Mouse (Mus musculus): ENCODE measurements around the gene Rbfox3. TPM values are rescaled to one million over a fixed set of nuclear protein-coding genes. Genes with fewer than 3 reads are reported as not detected.
A peak's percentile ranks its signal among the peaks of the same experiment; 100 is the strongest.

The Rbfox3 gene
- polyA plus RNA-seq, 1 experiment from 2014 or later, result 11.7 TPM

- Histone ChIP-seq H3K27me3 (ENCODE audit: insufficient read depth, poor library complexity, severe bottlenecking) (peaks cover 27% of the 10 kb centered on the region), H3K36me3 (no peaks in the 10 kb centered on the region), H3K4me3 (no peak overlapping the region), H3K9me3 (no peaks in the 10 kb centered on the region), H3K27ac (peak overlapping the region; percentile 46; the same call in 1 of the 2 replicates), H3K4me1 (replicated peaks) (peaks cover 57% of the 10 kb centered on the region)
- DNase-seq (ENCODE audit: low spot score), result no peak
- 33% methylated on average over 17 of the region's 17 CpGs for WGBS
Observed at GRCm38 (mm10) chr11:118550773-118551520, 360.4 kb downstream of the Rbfox3 start.

- DNase-seq (ENCODE audit: low spot score), result no peak
- Histone ChIP-seq H3K9me3 (no peaks in the 10 kb centered on the region), H3K4me3 (no peak overlapping the region), H3K27ac (no peak overlapping the region), H3K27me3 (ENCODE audit: insufficient read depth, poor library complexity, severe bottlenecking) (peaks cover 11% of the 10 kb centered on the region; the same call in 1 of the 2 replicates), H3K4me1 (replicated peaks) (peaks cover 45% of the 10 kb centered on the region), H3K36me3 (no peaks in the 10 kb centered on the region)
- WGBS, result 86% methylated on average over 9 of the region's 9 CpGs
Observed at GRCm38 (mm10) chr11:118548242-118548641, 363.2 kb downstream of the Rbfox3 start.

GRCm38 (mm10) chr11:118546269-118546668, 365.1 kb downstream of the Rbfox3 start:
- DNase-seq (ENCODE audit: low spot score), result no peak
- H3K4me1 ChIP-seq (replicated peaks), result peaks cover 31% of the 10 kb centered on the region
- H3K4me3 ChIP-seq, result no peak overlapping the region
- 82% methylated on average over 8 of the region's 8 CpGs for WGBS
- no peaks in the 10 kb centered on the region for H3K36me3 ChIP-seq
- peak overlapping the region; percentile 17; the same call in 1 of the 2 replicates for H3K27ac ChIP-seq
- H3K27me3 ChIP-seq (ENCODE audit: insufficient read depth, poor library complexity, severe bottlenecking), result peaks cover 9% of the 10 kb centered on the region; the same call in 1 of the 2 replicates
- no peaks in the 10 kb centered on the region for H3K9me3 ChIP-seq

GRCm38 (mm10) chr11:118545690-118546089, 365.7 kb downstream of the Rbfox3 start:
- Histone ChIP-seq H3K36me3 (no peaks in the 10 kb centered on the region), H3K27ac (no peak overlapping the region), H3K27me3 (ENCODE audit: insufficient read depth, poor library complexity, severe bottlenecking) (peaks cover 9% of the 10 kb centered on the region; the same call in 1 of the 2 replicates), H3K9me3 (no peaks in the 10 kb centered on the region), H3K4me3 (no peak overlapping the region), H3K4me1 (replicated peaks) (peaks cover 30% of the 10 kb centered on the region)
- DNase-seq (ENCODE audit: low spot score), result no peak
- 35% methylated on average over 4 of the region's 4 CpGs for WGBS

GRCm38 (mm10) chr11:118544564-118544963, 366.8 kb downstream of the Rbfox3 start:
- WGBS, result 76% methylated on average over 6 of the region's 6 CpGs
- DNase-seq (ENCODE audit: low spot score), result no peak
- Histone ChIP-seq H3K27ac (no peak overlapping the region), H3K4me3 (no peak overlapping the region), H3K27me3 (ENCODE audit: insufficient read depth, poor library complexity, severe bottlenecking) (peaks cover 3% of the 10 kb centered on the region; the same call in 1 of the 2 replicates), H3K36me3 (no peaks in the 10 kb centered on the region), H3K9me3 (no peaks in the 10 kb centered on the region), H3K4me1 (replicated peaks) (peaks cover 27% of the 10 kb centered on the region)

GRCm38 (mm10) chr11:118542906-118543305, 368.5 kb downstream of the Rbfox3 start:
- Histone ChIP-seq H3K9me3 (no peaks in the 10 kb centered on the region), H3K4me1 (replicated peaks) (peaks cover 33% of the 10 kb centered on the region), H3K4me3 (no peak overlapping the region), H3K27ac (no peak overlapping the region), H3K27me3 (ENCODE audit: insufficient read depth, poor library complexity, severe bottlenecking) (peaks cover 3% of the 10 kb centered on the region; the same call in 1 of the 2 replicates), H3K36me3 (no peaks in the 10 kb centered on the region)
- WGBS, result 80% methylated on average over 7 of the region's 7 CpGs
- DNase-seq (ENCODE audit: low spot score), result no peak

- 70% methylated on average over 12 of the region's 12 CpGs for WGBS
- H3K4me3 ChIP-seq, result no peak overlapping the region
- no peak for DNase-seq (ENCODE audit: low spot score)
Observed at GRCm38 (mm10) chr11:118540411-118541026, 370.9 kb downstream of the Rbfox3 start.

GRCm38 (mm10) chr11:118538008-118538407, 373.4 kb downstream of the Rbfox3 start:
- Histone ChIP-seq H3K4me1 (replicated peaks) (peaks cover 56% of the 10 kb centered on the region), H3K4me3 (no peak overlapping the region), H3K36me3 (no peaks in the 10 kb centered on the region), H3K27me3 (ENCODE audit: insufficient read depth, poor library complexity, severe bottlenecking) (peaks cover 13% of the 10 kb centered on the region; the same call in 1 of the 2 replicates), H3K27ac (no peak overlapping the region), H3K9me3 (no peaks in the 10 kb centered on the region)
- no peak for DNase-seq (ENCODE audit: low spot score)
- WGBS, result 74% methylated on average over 11 of the region's 11 CpGs

More at GRCm38 (mm10) chr11:118540411-118541026, 370.9 kb downstream of the Rbfox3 start:
- Histone ChIP-seq H3K27me3 (ENCODE audit: insufficient read depth, poor library complexity, severe bottlenecking) (peaks cover 3% of the 10 kb centered on the region; the same call in 1 of the 2 replicates), H3K36me3 (no peaks in the 10 kb centered on the region), H3K4me1 (replicated peaks) (peaks cover 46% of the 10 kb centered on the region), H3K9me3 (no peaks in the 10 kb centered on the region), H3K27ac (0 out of 2 replicates have a peak overlapping the region, but pooled peaks have one; percentile 12)

- no peaks in the 10 kb centered on the region for H3K36me3 ChIP-seq
- peaks cover 49% of the 10 kb centered on the region for H3K4me1 ChIP-seq (replicated peaks)
- no peaks in the 10 kb centered on the region for H3K9me3 ChIP-seq
- 29% methylated on average over 18 of the region's 18 CpGs for WGBS
- peak; percentile 79 for DNase-seq (ENCODE audit: low spot score)
- no peak overlapping the region for H3K4me3 ChIP-seq
- no peak overlapping the region for H3K27ac ChIP-seq
- peaks cover 17% of the 10 kb centered on the region; the same call in 1 of the 2 replicates for H3K27me3 ChIP-seq (ENCODE audit: insufficient read depth, poor library complexity, severe bottlenecking)
Observed at GRCm38 (mm10) chr11:118534382-118535092, 376.9 kb downstream of the Rbfox3 start.

- DNase-seq (ENCODE audit: low spot score), result no peak
- Histone ChIP-seq H3K27me3 (ENCODE audit: insufficient read depth, poor library complexity, severe bottlenecking) (peaks cover 22% of the 10 kb centered on the region), H3K27ac (no peak overlapping the region), H3K36me3 (no peaks in the 10 kb centered on the region), H3K4me1 (replicated peaks) (peaks cover 39% of the 10 kb centered on the region), H3K9me3 (no peaks in the 10 kb centered on the region), H3K4me3 (no peak overlapping the region)
- WGBS, result 85% methylated on average over 8 of the region's 8 CpGs
Observed at GRCm38 (mm10) chr11:118530313-118530712, 381.1 kb downstream of the Rbfox3 start.

GRCm38 (mm10) chr11:118528761-118529160, 382.6 kb downstream of the Rbfox3 start:
- no peak overlapping the region for H3K4me3 ChIP-seq
- H3K4me1 ChIP-seq (replicated peaks), result peaks cover 39% of the 10 kb centered on the region
- H3K36me3 ChIP-seq, result no peaks in the 10 kb centered on the region
- H3K27me3 ChIP-seq (ENCODE audit: insufficient read depth, poor library complexity, severe bottlenecking), result peaks cover 19% of the 10 kb centered on the region
- no peaks in the 10 kb centered on the region for H3K9me3 ChIP-seq
- WGBS, result 88% methylated on average over 9 of the region's 9 CpGs
- 0 out of 2 replicates have a peak overlapping the region, but pooled peaks have one; percentile 5 for H3K27ac ChIP-seq
- no peak for DNase-seq (ENCODE audit: low spot score)

GRCm38 (mm10) chr11:118525059-118525458, 386.3 kb downstream of the Rbfox3 start:
- no peaks in the 10 kb centered on the region for H3K9me3 ChIP-seq
- H3K4me1 ChIP-seq (replicated peaks), result peaks cover 34% of the 10 kb centered on the region
- DNase-seq (ENCODE audit: low spot score), result no peak
- no peak overlapping the region; the same call in 1 of the 2 replicates for H3K27ac ChIP-seq
- peaks cover 5% of the 10 kb centered on the region; the same call in 1 of the 2 replicates for H3K27me3 ChIP-seq (ENCODE audit: insufficient read depth, poor library complexity, severe bottlenecking)
- WGBS, result 77% methylated on average over 11 of the region's 11 CpGs
- H3K36me3 ChIP-seq, result no peaks in the 10 kb centered on the region
- no peak overlapping the region for H3K4me3 ChIP-seq

Data from hindbrain, embryonic 10.5 days (tissue).